Mouse (Mus musculus) erythroblast, embryonic 14.5 days (primary cell): ENCODE measurements around the gene Zfyve21.

Experiments used
- GATA1 ChIP-seq: IDR thresholded peaks from 2 replicates; pipeline ENCODE4 v1.6.1; 2012; ENCODE audit warnings: low read length, inconsistent platforms, mixed read lengths
- TAL1 ChIP-seq: IDR thresholded peaks from 3 replicates; pipeline ENCODE4 v1.6.1; 2012; ENCODE audit warnings: low read length, inconsistent platforms, mixed read lengths

GRCm38 (mm10) chr12:111808775-111809174, 5.2 kb upstream of the Zfyve21 start:
- TF ChIP-seq GATA1 (no peak), TAL1 (no peak)
